Mouse (Mus musculus) spleen, postnatal 4 days (tissue): ENCODE measurements around the gene Rpp14.
A peak's percentile ranks its signal among the peaks of the same experiment; 100 is the strongest.

Experiments
- DNase-seq, 2 experiments: peaks; one replicate each; pipeline ENCODE4 v3.0.0; 2022; ENCODE audit warnings: low spot score in 2 of 2

The Rpp14 gene

DNA sequence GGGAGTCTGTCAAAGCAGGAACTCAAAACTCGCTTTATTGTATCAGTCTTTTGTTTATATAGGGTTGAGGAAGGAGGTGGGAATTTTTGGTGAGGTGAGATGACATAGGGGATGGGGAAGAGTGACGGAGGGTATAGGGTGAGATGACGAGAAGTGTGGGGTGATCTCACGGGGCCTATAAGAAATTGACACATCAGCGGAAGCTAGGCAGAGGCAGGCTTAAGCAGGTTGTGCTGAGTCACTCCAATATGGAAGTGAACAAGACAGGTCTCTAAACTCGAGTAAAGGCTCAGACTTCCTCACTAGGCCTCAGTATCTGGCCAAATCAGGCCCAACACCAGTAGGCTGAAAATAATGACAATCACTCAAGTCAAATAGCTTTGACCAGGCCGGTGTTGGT is 20.2 kb upstream of the Rpp14 start:
- no peak for DNase-seq

DNA sequence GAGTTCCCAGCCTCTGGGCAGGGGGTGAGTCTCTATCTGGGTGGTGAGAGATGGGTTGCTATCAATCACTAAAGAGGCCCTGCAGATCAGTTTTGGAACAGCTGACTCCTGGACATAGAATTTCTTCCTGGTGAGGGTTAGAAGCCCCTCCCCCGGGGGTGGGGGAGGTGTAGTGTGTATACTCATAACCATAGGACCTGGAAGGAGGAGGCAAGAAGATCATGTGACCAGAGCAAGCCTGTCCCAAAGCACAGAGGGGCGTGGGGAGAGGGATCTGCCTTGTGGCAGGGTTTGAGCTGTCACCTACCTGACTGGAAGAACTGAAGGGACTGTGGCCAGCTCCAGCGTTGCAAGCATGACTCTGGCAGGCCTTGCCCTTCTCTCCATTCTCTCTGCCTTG is 18.1 kb upstream of the Rpp14 start:
- peak in 1 of 2 experiments; percentile 42 for DNase-seq

DNA sequence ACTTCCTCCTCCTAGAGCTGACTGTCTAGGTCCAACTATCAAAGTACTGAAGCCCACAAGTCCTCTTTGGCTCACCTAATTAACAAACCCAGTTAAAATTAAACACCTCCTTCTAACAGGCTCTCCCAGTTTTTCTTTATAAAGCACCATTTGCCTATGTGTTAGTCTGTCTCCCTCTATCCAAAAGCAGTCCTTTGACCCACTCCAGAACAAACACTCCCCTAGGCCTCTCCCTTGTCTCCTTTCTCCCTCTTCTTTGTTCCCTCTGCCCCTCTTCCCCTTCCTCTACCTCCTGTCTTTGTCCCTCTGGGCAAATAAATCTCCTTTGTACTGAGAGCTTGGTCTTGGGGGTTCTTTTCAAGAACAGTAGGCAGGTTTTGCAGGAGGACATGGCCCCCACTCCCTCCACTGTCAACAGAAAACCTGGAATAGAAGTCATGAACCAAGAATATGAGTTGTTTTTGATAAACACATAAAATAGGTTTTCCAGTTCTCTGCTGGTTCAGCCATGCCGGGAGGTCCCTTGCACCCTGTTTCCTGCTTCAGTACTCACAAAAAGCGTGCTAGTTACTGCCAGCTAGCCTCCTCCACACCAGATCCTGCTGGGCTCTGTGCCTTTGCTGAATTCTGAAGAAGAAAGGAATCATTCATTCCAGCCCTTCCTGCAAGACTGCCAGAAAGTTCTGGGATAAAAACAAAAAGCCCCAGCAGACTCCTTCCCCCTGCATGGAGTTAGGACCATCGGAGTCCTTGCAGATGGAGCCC is 17.4 kb upstream of the Rpp14 start:
- peak in 1 of 2 experiments; percentile 47 for DNase-seq

DNA sequence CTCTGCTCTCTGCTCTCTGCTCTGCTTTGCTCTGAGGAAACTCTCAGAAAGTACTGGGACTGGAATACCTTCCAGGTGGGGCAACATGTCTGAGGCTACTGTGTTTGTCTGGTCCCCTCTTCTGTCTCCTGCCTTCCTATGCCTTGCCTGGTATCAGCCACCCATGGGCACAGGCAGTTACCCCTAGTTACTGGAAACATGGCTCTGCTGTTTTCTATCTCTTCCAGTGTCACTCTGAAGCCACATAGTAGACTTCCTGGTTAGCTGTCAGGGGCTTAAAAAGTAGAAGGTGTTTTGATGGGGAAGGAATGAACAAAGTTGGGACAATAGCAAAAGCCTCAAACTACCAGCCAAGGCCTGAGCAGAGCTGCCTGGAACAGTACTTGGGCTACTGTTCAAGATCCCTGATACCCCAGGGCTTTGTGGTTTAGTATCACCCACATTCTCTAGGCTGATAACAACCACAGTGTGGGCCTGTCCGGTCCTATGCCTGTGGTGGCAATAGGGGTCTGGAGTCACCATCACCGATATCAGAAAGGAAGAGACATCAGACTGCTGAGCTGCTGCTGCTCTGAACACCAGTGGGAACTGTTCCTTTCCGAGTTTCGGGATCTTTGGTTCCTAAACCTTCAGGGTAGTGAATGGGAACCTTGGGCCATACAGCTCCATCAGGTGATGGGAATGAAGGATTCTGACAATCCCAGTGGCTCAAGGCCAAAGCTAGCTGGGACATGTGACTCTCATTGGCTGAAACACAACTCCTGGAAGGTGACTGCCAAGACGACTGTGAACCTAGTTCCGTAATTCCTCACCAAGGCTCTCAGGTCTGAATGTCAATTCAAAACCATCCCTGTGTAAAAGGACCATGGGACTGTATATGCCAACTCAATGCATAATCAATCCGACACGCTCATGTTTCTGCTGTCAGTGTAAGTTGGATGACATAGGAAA is 16.1 kb upstream of the Rpp14 start:
- no peak for DNase-seq

DNA sequence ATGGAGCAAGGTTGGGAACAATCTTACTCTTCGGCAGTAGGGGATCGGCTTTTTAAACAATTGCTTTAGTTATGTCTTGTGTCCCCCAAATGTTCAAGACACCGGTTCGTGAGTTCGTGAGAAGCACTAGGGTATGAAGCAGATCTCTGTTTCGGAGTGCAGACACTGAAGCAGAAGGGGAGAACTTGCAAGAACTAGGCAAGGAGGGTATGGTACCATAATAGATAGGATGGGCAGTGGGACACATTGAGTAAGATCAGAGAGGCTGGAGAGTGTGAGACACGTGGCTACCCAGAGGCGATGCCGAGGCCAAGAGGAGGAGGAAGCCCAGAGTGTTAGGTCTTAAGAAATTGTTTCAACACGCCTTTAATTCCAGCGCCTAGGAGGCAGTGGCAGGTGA is 551 bp downstream of the Rpp14 start:
- DNase-seq = peak; percentile 23 to 67

DNA sequence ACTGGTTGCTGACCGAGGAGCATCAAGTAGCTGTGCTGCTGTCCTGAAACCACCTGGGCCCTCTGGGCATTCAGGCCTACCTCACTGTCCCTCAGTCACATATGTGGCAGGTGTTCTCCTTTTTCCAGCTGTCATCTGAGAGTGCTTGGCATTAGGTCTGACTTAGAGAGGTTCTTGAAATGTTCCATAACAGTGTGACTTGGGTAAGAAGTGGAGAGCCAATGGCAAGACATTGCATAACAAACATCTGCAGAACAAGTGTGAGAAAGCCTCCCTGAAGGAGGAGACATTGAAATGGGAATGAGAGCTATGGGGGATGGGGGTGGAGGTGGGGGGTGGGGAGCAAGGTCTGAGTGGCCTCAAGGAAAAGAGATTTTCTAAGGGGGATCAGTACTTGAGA is 2.8 kb downstream of the Rpp14 start:
- DNase-seq = peak in 1 of 2 experiments; percentile 37

DNA sequence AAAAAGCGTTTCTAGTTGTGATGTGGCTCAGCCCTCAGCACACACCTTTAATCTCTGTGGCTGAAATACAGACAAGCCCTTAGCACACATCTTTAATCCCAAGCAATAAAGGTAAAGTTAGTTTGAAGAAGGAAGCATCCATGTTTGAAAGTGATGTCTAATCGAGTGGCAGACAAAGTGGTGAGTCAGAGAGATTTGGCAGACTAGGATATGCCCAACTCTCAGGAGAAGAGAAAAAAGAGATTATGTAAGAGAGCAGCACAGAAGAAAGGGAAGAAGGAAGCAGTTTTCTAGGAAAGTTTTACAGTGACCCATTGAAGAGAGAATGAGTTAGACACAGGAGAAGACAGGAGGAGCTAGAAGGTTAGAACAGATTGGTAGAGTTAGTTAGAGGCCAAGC is 8.8 kb downstream of the Rpp14 start:
- DNase-seq = no peak

DNA sequence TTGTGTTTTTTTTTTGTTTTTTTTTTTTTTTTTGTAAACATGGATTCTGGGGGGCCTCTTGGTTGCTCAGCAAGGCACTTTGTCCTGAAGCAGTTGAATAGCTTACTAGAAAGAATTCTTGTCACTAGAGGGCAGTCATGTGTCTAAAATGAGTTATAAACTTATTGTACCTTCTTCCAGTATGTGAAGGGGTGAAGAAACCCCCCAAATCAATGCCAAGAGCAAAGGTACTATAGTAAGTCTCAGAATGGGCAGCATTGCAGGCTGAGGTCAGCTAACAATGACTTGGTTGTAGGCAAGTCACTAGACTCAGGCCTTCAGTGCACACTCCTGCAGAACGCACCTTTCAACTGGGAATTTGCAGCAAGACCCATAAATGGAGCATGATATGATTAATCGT is 12.4 kb downstream of the Rpp14 start:
- DNase-seq = no peak

DNA sequence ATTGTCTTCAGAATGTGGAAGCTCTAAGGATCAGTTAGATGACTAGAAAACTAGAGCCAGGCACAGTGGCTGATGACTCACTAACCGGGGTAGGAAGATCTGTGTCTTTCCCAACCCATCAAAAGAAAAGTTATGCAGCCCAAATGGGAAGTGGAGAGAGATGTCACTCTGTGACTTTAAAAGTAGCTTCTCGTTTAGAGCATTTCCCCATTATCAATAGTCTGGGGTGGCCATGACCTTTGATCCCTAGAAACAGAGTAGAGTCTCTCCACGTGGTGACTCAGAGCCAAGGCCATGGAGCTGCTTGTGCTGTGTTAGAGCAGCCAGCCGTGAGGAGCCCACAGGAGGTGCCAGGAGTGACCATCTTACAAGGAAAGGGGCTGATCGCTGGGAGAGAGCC is 13.3 kb downstream of the Rpp14 start:
- no peak for DNase-seq

DNA sequence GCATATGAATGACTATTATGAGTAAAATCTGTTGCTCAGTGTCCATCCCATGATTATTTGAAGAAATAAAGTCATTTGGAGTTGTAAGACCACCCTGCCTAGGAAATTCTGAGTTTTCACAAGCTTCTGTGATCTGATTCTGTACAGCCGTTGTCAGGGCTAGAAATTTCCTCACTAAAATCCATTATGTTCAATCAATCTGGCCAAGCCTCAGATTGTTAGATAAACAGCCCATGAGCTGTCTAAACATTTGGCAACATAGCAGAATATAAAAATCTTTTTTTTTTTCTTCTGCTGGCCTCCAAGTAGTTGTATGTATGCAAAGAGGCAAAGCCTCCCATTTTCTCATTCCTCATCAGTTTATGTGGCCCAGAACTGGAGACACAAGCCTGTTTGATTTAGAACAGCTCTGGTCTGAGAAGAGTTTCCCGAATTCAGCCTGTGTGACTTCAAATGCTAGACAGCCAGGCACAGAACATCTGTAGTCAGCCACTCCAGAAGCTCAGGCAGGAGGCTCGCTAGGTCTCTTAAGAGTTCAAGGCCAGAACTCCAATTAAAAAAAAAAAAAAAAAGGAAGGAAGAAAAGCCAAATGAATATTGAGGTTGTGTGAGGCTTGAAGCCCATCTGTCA is 14.9 kb downstream of the Rpp14 start:
- DNase-seq = no peak

DNA sequence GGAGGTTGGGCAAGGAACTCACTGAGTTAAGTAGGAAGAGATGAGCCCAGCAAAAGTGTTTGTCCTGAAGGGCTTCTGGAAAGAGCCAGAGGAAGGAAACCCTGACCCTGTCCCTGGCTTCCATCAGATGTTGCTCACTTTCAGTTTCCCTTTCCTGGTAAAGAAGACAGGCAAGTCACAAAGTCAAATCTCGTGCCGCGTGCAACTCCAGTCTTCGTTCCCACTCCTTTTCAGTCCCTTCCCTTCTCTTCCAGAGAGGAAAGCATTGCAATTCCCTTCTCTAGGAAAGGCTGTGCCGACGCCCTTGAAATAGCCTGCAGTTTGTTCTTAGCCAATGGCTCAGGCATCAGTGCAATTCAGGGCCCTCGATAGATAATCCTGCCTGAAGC is 15.4 kb downstream of the Rpp14 start:
- DNase-seq = no peak

DNA sequence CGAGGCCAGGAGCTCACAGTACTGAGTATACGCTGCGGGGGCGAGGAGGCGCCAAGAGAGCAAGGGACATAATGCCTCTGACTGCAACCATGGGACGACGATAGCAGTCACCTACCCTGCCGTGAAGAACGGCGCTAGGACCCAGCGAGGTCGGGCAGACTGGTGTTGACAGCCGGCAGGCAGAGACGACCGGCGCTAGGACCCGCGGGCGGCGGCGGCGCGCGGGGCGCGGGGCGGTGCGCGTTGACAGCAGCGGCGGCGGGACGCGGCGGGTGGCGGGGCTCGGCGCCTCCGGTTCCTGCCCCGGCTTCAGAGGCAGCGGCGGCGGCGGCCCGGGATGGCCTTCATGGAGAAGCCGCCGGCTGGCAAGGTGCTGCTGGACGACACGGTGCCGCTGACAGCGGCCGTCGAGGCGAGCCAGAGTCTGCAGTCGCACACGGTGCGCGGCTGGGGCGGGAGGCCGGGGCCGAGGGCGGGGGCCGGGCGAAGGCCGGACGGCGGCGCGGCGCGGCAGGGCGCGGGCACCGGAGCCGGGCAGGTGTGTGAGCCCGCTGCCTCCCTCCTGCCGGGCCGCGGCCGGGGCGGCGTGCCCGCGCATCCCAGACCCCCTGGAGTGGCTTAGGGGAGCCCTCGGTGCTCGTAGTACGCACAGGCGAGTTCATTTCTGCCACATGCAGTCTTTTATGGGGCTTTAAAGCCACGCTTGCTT is 18.0 kb downstream of the Rpp14 start, which contains the start of gene Pxk:
Gene Pxk (plus strand): TSS at position 234 of the 709 bp plus-strand sequence.
- peak; percentile 90 to 96 for DNase-seq

DNA sequence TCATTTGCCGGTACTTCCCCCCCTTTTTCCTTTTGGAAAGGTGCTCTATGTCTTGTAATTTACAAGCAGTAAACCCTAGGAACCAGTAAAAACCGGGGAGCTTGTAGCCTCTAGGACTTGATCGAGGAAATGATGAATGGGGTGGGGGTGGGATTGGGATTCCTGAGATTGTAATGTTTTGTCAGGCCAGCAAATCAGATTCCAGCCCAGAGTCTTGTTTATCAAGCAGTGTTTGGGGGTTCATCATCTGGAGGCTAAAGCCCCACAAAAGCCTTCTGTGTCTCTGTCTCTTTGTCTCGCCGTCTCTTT is 18.5 kb downstream of the Rpp14 start:
- no peak for DNase-seq

DNA sequence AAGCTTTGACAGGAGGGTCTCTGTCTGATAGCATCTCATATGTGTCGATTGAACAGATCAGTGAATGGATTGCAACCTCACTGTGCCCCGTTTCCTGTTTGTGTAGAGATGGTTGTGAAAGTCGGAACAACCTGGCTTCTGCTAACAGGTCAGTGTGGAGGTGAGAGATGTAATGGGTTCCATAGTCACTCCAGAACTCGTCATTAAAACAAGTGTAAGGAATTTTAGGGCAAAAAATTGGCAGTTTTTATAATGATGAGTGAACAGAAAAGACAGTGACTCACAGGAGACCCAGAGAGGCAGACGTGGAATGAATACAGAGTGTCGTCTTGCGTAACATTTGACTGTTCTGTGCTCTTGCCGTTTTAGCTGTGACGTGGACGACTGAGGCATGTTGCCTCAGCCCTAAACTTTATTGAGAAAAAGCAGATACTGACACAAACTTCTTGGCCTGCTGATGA is 19.4 kb downstream of the Rpp14 start:
- no peak for DNase-seq

DNA sequence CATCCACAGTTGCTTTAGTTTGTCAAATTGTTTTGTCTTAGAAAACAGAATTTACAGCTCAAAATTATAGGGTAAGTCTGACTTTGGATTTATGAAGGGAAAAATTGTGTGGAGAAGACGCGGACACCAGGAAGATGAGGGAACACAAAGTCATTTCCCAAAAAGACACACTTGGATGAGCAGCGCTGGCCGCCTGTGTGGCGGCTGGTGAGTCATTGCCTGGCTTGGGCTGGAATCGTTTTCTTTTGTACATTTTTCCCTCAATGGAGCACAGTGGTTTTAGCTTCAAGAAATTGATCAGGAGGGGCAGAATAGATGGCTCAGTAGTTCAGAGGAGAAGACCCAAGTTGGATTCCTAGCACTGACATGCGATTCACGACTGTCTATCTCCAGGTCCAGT is 21.7 kb downstream of the Rpp14 start:
- no peak for DNase-seq

DNA sequence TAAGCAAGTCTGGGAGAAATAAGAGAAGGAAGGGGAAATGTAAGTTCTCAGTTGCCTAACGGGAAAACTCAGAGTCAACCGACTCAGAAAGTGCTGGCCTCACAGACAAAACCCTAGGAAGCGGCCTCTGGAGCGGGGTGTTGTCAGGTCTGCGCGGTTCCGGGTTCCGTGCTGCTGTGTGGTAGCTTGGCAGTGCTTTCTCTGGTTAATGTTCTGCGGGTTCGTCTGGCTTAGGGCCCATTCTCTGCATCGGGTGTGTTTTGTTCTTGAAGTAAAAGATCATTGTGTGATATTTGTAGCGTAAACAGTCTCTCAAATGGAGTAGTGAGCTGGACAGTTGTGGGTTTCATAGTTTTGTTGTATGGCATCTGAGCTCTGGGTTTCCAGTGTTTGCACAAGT is 22.5 kb downstream of the Rpp14 start:
- DNase-seq = no peak

DNA sequence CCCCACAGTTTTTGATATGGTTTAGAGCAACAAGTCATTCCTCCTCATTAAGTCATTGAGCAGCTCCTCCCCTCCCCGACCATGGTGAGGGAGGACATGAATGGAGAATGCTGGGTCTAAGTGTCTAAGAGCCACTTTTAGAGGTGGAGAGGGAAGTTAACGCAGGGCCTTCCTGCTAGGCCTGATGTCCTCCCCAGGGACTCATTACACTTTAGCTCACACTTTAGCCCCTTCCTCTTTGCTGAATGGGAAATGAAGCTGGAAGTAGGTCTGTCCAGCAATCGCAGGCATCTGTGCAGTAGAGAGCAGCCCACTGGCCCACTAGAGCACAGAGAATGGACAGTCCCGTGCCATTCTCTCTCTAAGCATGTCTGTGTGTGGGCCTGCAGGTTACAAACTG is 27.9 kb downstream of the Rpp14 start:
- no peak for DNase-seq

DNA sequence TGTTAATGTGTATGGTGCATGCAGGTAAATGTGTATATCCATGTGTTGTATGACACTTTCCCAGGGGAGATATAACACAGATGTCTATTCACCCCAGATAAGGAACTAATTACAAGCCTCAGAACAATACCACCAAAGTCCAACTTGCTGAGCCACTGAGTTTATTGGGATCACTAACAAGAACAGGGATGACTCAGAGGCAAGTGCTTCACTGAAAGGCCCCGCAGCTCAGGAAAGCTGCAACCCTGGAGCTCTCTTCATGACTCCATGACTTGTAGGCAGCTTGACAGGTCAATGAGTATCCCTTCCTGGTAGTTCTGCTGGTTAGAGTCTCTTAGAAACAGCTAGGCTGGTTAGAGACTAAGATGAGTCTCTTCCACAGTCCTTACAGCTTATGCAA is 28.8 kb downstream of the Rpp14 start:
- DNase-seq = no peak

DNA sequence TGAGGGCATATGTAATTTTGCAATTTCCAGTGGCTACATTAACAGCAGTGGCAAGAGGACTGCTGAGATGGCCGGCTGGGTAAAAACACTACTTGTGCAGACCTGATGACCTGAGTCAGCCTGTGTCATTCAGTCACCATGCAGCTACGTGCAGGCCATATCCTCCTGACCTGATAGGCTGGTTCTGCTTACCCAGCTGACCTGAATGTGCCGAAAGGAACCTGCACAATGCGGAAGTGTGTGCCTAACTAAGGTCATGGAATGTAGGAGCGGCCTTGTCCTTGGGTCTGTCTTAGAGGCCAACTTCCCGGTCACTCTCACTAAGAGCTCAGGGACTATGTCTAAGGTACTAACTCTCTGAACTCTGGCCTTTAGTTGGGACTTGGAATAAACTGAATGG is 31.4 kb downstream of the Rpp14 start:
- DNase-seq = no peak

DNA sequence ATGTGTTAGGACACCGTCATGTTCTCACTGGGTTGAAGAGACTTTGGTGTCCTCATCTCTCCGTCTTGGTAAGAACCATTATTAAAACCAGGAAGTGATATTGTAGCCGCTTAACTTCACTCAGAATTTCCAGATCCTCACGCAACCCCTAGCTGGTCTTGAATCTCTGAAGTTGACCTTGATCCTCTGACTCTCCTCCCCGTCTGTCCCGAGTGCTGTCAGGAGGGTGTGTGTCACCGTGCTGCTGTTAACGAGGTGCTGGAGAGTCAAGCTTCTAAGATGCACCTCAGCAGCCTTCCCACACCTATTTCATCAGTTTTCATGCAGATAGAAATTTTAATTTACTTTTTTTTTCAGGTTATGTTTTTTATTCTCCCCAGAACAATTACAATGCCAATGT is 31.9 kb downstream of the Rpp14 start:
- no peak for DNase-seq

DNA sequence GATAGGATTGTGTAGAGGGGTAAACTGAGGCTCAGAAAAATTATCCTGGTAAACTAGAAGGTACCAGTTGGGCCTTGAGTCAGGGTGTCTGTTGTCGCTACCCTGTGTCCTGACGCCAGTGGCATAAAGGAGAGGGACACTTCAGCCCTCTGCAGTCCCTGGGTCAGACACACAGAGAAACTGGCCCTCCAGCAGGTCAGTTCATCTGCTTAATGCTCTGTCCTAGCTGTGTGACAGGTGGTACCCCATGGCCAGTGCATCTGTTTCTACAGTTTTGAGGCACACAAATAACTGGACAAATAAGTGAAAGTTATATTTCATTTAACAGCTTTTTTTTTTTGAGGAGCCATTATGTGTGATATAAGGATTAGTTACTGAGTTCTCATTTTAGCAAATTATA is 33.4 kb downstream of the Rpp14 start:
- no peak for DNase-seq

DNA sequence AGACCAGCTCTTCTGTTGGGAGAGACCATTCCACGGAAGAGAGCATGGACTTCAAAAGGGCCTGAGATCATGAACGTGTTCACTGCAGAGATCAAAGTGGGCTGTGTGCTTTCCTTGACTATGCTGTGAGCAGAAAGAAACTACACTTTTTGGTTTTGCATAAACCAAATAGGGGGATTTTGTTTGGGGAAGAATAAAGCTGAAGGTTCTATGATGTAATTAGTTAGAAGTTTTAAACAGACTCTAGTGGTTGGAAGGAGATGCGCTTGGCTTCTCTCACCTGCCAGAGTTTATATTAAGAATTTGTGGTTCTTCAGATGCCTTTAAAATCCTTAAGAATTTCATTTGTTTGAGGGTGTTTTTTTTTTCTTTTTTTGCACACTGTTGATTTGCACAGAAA is 34.1 kb downstream of the Rpp14 start:
- DNase-seq = no peak
